Mouse (Mus musculus) thymus, postnatal 0 days (tissue): ENCODE measurements around the gene Olfr547. TPM values are rescaled to one million over a fixed set of nuclear protein-coding genes. Genes with fewer than 3 reads are reported as not detected.
"Not testable (repeated sequence)": the region's sequence is repeated elsewhere in the genome, so short reads cannot be mapped to it uniquely, and the experiment has no call there.

ENCODE experiments used
- DNase-seq: peaks from one replicate; pipeline ENCODE4 v3.0.0-alpha.2; 2015; ENCODE audit warnings: low spot score
- polyA plus RNA-seq: library from polyadenylated mRNA; unstranded; fragments of >200 nt; fragmentation: Nextera tagmentation; extraction: Ambion mirVana; gene quantifications from 2 replicates; pipeline ENCODE4 v1.2.1, GENCODE M21; 2015

The Olfr547 gene
- polyA plus RNA-seq, result not detected in 2 replicates

DNA sequence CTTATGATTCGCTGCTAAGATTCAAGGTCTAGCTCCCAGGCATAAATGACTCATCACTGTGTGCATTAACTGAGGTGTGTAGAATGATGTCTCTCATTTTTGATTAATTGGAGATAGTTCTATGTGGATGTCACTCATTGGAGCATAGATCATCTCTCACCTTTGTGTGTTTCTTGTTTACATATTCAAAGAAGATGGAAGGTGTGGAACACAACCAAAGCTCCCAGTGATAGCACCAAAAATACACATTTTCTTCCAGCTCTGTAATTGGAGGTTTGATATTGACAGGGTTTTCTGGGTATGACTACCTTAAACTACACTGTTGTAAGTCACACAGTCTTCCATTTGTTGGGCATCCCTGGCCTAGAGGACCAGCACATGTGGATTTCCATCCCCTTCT is at the start of gene Olfr547:
Gene Olfr547, plus strand, starts transcription at position 301 of the 400 bp plus-strand sequence.
- no peak for DNase-seq

GRCm38 (mm10) chr7:102484766-102485165 is 49.8 kb upstream of the Olfr547 start:
- DNase-seq, result not testable (repeated sequence)

- DNase-seq, result no peak
Measured at GRCm38 (mm10) chr7:102486105-102486504, 48.4 kb upstream of the Olfr547 start.

DNA sequence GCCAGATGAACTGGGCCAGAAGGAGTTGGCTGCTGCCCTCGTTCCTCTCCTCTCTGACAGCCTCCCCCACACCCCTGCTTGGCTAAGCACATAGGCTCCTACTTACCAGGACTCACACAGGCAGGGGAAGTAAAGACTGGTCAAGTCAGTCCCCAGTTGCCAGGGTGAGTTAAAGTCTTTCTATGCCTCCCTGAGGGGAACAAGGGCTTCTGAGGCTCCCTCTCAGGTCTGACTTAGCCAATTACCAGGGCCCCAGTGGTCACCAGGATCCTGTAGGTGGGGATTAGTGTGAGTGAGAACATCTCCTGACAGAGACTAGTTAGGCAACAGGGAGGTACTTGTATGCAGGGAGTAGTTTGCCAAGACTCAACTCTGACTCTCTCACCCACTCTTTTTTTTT is 46.4 kb upstream of the Olfr547 start, which contains the start of gene Olfr544:
Gene Olfr544, minus strand, starts transcription at position 153 of the 400 bp plus-strand sequence.
- DNase-seq, result no peak

DNA sequence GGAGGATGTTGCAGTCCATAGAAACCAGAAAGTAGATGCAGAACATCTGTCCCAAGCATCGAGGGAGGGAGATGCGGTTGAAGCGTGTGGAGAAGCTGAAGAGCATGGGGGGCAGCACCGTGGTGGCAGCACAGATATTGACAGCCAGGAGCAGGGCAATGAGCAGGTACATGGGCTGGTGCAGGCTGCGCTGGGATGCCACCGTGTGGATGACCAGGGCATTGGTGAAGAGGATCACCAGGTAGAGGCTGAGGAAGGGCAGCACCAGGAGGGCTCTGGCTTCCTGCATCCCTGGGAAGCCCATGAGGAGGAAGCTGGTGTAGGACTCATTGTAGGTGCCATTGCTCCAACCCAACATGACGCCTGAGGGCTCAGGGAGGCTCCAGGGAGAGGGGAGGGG is 40.1 kb upstream of the Olfr547 start:
- not testable (repeated sequence) for DNase-seq

DNA sequence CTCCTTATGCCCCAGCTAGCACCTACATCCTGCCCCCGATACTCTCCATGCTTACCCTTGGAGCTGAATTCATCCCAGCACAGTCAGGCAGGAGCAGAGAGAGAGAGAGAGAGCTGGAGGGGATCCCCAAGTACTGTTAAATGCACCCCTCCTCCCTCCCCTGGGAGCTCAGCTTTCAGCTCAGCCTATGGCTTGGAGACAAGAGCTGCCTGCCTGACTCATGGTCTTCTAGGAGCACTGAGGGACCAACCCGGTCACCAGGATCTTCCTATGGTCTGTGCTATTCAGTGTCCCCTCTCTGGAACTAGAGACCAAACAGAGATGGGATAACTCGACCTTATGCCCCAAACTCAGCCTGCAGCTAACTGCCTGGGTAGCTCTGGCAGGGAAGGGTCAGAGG is 35.1 kb upstream of the Olfr547 start, which contains the start of gene Olfr545:
Gene Olfr545, minus strand, starts transcription at position 101 of the 400 bp plus-strand sequence.
- no peak for DNase-seq

DNA sequence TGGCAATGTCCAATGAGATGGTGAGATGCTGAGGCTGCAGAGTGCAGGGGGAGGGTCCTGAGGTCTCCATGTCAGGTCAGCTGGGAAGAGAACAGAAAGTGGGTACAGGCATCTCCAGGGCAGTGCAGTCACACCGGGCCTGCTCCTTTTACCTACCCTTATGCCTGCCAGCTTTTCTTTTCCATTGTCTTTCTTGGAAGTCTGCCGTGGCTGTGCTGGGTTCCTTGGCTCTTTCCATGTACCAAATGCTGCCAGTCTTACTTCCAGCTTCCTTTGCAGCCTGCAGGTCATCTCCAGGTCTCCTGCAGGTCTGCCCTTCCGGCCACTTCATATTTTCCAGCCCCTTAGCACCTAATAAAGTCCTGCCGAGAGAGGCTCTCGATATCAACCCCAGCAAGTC is 32.6 kb upstream of the Olfr547 start:
- no peak for DNase-seq

DNA sequence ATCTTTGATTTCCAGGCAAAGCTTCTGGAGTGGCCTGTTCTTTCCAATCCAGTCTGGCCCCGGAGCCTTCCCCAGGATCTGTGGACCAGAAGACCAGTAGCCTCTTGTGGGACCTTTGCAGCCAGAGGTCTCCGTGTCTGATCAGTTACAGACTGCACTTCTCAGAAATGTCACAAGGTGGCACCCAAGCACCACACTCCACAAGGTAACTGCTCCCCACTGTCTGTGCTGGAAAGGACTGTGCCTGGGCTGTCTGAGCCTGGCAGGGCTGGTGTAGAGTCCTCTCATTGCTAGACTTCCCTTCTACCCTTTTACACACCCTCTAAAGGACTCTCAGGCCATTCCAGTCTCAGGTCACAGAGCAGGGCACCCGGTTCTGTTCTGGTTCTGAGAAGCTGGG is 27.7 kb upstream of the Olfr547 start:
- DNase-seq, result peak; percentile 67

DNA sequence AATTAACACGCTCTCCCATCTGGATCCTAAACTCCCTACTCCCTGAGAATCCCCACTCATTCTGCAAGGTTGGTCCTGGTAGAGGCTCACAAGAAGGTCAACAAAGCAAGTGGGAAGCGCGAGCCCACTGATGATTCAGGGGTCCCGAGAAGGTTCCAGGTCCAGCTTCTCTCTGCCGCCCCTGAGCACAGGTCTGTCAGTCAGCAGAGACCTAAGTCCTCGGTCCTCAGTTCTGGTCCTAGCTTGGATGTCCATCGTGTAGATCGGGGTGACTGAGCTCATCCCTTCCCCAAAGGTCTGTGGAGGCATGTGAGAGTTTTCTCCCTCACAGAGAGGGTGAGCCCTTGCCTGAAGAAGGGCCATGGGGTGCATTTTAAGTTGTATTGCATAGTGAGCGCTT is 26.5 kb upstream of the Olfr547 start:
- DNase-seq, result no peak

- no peak for DNase-seq
Measured at GRCm38 (mm10) chr7:102508666-102509065, 25.9 kb upstream of the Olfr547 start.

DNA sequence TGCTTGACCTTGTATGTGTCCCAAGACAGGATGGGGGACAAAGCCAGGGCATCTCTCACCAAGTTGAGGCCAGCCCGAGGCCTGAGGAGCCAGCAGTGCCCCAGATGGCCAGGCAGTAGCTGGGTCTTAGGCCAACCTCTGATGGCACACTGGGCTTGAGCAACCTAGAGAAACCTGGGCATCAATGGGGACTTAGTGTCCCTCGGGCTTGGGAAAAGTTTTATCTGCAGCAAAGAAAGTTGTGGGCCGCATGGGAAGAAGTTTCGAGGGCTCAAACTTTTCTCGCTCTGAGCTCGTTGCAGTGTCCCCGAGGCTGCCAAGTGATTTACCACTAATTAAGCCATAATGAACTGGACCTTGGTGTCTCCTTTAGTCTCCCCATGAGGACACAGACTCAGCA is 24.8 kb upstream of the Olfr547 start:
- DNase-seq, result no peak

- no peak for DNase-seq
Measured at GRCm38 (mm10) chr7:102511927-102512326, 22.6 kb upstream of the Olfr547 start.

DNA sequence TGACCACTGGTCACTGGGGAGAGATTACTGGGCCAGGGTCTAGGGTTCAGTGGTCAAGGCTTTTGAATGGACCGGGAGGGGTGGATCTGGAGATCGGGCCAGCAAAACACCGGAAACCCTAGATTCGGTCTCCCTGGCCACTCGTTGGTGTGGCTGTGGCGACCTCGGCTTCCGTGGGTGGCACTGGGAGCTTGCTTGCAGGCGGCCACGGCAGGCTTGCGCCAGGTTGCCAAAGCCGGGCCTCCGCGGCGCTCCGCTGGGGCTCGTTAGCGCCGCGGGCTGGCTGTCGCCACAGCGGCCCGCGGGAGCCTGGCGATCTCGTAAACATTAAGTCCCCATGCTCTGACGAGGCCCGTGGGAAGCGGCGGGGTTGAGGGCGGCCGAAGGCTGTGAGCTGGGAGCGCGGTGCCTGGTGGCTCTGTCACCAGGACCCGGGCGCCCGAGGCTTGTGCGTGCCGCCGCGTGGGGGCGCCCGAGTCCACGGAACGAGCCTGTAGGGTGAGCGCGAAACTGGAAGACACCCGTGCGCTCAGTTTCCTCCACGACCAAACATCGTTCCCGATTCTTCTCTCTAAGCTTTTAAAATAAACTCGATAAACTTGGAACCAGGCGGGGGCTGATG is 21.6 kb upstream of the Olfr547 start:
- DNase-seq, result peak; percentile 87

DNA sequence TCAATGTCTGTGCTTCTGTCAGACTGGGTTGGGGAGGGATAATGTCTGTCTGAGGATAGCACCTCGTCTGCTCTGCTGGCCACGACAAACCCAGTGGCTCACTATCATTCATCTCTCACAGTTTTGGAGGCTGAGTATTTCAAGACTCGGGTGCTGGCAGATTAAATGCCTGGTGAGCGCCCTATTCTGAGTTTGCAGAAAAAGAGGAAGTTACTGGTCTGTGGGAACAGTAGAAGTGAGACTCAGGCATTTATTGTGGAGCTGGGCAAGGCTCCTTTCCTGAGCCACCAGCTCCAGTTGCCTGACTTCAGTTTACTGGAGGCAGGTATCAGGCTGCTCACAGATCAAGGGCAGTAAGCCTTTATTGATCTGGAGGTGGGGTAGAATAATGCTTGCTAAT is 20.4 kb upstream of the Olfr547 start:
- DNase-seq, result no peak

DNA sequence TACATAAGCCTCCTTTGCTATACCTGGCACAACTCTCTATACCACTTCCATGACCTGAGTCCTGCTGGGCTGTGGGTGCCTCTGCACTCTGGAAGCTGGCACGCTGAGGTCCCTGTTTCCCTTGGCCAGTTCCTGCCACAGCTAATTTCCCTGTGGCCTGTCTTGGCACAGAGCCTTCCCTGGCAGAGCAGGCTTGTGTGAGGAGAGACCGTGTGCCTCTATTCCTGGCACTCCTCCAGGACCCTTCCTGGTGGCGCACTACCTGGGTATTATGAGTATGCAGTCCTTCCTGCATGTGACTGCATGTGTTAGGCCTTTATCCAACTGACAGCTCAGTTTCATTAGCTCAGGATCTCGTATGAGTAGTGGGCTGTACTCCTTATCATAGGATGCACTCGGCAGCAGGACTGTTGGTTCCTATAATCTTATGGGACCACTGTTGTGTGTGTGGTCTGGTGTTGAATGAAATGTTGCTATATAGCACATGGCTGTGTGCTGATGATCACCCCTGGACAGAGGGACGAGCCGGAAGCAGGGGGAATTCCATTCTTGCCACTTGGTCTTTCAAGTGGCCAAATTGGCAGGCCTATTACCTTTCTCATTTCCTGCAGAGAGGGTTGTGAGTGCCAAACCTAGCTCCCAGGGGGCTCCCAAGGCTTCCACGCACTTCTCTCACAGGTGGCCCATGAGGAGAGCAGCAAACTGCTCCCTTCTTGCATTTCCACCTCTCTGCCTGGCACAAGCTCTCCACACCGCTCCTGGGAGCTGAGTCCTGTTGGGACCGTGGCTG is 18.1 kb upstream of the Olfr547 start:
- no peak for DNase-seq

- DNase-seq, result no peak
Measured at GRCm38 (mm10) chr7:102517051-102517335, 17.6 kb upstream of the Olfr547 start.

GRCm38 (mm10) chr7:102529052-102529451 is 5.5 kb upstream of the Olfr547 start:
- DNase-seq, result peak; percentile 34

- DNase-seq, result no peak
Measured at GRCm38 (mm10) chr7:102540596-102540995, 6.0 kb downstream of the Olfr547 start, which contains the start of gene Olfr548-ps1. Olfr548-ps1 (plus strand) TSS chr7:102540896.

DNA sequence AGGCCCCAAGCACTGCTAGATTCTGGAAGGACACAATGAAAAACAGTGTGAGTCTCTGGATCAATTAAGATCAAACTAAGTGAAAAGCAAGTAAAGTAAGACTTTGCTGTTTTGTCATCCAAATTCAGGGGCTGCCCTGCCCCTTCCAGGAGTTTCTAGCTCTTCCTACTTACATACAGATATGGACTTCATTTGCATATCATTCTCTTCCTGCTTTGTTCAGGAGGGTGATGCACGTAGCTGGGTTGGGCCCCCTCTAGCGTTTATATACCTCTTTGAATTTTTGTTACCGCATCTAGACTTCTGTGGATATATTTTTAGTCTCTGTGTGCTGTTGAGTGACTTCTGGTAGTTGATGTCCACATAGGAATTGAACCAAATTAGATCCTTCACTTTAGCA is 6.7 kb downstream of the Olfr547 start:
- DNase-seq, result peak; percentile 22

DNA sequence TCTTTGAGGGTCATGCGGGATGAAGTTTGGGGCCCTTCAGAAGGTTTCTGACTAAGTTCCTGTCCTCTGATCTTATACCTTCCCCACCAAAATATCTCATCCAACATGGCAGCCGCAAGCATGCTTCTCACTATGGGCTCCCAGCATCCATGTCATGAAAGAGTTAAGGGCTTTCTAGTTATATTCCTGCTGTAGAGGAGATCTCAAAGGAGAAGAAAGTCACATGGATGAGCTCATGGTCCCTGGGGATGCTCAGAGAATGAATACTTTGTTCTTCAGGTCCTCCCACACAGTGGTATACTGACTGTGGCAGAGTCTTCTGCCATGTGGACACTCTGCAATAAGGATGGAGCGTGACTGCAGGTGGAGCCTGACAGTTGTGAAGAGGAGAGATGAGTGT is 15.0 kb downstream of the Olfr547 start, which contains the start of gene Olfr549:
Gene Olfr549, plus strand, starts transcription at position 301 of the 400 bp plus-strand sequence.
- DNase-seq, result no peak

- no peak for DNase-seq
Measured at GRCm38 (mm10) chr7:102553279-102553678, 18.7 kb downstream of the Olfr547 start.
